Mouse (Mus musculus): ENCODE data around the gene Pdpk1.

Pdpk1 gene

DNA sequence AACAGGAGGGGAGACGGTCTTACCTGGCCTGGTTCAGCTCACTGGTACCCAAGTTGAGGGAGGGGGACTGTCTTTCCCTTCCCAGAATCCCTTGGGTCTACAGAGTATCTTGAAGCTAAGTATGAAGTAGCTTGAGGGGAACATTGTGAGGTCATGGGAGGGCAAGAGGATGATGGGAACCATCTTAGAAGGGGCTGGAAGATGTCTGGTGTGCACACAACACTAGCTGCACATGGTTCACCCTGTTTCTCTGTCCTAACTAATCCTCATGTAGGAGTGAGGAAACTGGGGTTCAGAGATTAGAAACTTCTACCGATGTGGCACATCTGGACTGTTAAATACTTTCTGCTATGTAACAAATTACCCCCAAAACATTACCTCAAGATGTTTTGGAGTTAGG lies at the start of gene Pdpk1:
Gene Pdpk1, minus strand, starts transcription at position 101 of the 400 bp plus-strand sequence.
- DNase-seq (ENCODE audit: low spot score in 2 of 2) = no peak

- no peak for DNase-seq (ENCODE audit: low spot score in 2 of 2)
Observed at GRCm38 (mm10) chr17:24199741-24200140, 49.0 kb upstream of the Pdpk1 start.

DNA sequence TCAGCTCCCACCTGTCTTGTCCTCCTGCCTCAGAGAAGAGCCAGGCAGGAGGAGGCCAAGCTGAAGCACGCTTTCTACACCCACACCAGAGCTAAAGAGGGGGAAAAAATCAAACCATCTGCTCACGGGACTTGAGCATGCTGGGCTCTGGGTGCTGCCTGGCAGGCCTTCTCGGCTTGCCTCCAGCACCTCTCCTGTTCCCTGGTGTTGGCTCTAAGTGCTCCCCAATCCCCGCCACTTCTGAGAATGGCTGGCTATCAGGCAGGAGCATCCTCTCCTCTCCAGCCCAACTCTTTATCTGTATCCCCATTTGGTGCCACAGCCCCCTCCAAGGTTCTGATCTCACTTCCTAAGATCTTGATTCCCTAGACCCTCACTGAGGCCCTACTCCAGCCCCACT lies 48.5 kb upstream of the Pdpk1 start:
- no peak for DNase-seq (ENCODE audit: low spot score in 2 of 2)

DNA sequence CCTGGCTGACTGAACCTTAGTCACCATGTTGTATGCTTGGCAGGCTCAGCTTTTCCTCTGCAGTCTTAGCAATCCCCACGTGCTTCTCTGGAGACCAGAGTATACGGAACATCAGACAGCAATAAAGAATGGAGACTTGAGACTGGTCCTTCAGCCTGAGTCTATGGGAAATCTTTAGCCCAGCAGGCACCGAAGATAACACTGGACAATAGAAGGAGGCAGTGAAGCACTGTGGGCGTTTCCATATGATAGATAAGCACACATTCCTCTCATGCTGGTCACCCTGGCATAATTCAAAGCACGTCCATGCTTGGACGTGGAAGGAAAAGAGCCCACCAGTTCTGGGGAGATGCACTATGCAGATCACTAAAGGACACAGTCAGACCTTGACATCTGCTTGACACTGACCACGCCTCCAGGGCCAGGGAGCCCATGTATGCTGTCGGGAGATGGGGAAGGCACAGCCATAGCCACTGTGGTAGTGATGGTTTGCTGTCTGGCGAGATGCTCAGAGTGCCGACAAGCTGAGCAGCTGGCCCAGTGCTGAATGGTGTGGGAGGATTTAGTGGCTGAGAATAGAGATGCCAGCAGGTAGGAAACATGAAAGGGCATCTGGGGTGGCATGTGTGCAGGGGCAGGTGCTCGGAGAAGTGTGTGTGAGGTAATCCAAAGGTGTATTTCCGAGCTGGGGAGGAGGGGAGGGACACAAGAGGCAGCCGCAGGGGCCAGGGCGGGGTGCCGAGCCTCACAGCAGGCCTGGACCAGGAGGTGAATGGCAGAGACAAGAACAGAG lies 46.5 kb upstream of the Pdpk1 start:
- no peak for DNase-seq (ENCODE audit: low spot score in 2 of 2)

GRCm38 (mm10) chr17:24195349-24195748 lies 44.6 kb upstream of the Pdpk1 start:
- no peak for DNase-seq (ENCODE audit: low spot score in 2 of 2)

- DNase-seq (ENCODE audit: low spot score in 2 of 2) = no peak
Observed at GRCm38 (mm10) chr17:24193769-24194168, 43.0 kb upstream of the Pdpk1 start.

DNA sequence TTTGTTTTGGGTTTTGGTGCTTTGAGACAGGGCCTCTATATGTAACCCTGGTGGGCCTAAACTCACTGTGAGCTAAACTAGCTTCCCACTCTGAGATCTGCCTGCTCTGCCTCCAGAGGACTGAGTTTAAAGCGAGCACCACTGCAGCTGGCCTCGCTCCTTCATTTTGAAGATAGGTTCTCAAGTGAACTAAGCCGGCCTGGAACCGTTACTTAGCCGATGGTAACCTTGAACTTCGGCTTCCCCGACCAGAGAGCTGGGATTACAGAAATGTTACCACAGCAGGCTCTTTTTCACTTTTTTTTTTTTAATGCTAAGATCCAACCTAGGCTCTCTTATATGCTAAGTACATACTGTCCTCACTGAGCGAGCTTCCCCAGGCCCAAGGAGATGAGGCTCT lies 42.5 kb upstream of the Pdpk1 start:
- DNase-seq (ENCODE audit: low spot score in 2 of 2) = no peak

DNA sequence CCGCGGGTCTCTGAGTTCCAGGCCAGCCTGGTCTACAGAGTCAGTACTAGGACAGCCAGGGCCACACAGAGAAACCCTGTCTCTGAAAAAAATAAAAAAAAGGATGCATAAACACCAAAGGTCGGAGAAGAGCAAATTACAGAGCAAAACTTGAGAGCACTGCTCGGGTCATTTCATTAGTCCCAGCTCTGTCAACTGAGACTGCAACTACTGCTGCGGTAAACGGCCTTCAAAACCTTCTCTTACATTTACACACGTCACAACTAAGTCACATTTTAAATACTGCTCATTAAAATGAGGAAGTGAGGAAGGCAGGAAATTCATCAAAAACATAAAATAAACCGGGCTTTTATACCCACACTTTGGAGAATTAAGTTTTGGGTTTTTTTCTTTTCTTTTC lies 42.1 kb upstream of the Pdpk1 start:
- no peak for DNase-seq (ENCODE audit: low spot score in 2 of 2)

DNA sequence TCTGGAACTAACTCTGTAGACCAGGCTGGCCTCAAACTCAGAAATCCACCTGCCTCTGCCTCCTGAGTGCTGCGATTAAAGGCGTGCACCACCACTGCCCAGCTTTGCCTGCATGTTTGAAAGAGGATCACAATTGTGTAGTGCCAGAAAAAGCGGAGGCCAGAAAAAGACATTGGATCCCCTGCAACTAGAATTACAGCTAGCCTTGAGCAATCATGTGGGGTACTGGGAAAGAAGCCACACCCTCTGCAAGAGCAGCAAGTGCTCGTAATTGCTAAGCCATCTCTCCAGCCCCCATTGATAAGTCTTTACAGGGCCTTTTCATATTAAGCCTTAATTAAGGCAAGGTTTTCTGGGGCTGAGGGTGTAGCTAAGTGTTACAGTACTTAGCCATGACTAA lies 40.8 kb upstream of the Pdpk1 start:
- no peak for DNase-seq (ENCODE audit: low spot score in 2 of 2)

- no peak for DNase-seq (ENCODE audit: low spot score in 2 of 2)
Observed at GRCm38 (mm10) chr17:24190934-24191333, 40.2 kb upstream of the Pdpk1 start.

GRCm38 (mm10) chr17:24174259-24174658 lies 23.5 kb upstream of the Pdpk1 start:
- no peak for DNase-seq (ENCODE audit: low spot score in 2 of 2)

DNA sequence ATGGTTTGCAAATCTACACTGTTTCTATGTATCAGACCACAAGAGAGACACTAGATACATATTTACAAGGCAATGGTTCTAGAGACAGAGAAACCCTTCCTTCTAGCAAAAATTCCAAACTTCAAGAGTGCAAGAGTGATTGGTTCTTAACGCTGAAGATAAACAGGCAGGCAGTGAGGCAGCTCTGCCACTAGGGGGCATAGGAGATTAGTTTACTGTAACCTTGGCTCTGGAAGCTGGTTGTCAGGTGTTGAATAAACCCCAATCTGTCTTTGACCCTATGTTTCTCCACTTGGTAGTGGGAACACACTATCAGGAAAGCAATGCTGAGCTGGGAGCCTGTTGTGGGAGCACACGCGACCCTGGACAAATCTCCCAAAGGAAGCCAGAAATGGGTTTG lies 22.7 kb upstream of the Pdpk1 start:
- peak; percentile 51 to 72 for DNase-seq (ENCODE audit: low spot score in 2 of 2)

- peak in 1 of 2 experiments; percentile 30 for DNase-seq (ENCODE audit: low spot score in 2 of 2)
Observed at GRCm38 (mm10) chr17:24171738-24172137, 21.0 kb upstream of the Pdpk1 start.

- no peak for DNase-seq (ENCODE audit: low spot score in 2 of 2)
Observed at GRCm38 (mm10) chr17:24170729-24171128, 20.0 kb upstream of the Pdpk1 start.

- no peak for DNase-seq (ENCODE audit: low spot score in 2 of 2)
Observed at GRCm38 (mm10) chr17:24170125-24170524, 19.4 kb upstream of the Pdpk1 start.

GRCm38 (mm10) chr17:24169317-24170065 lies 18.8 kb upstream of the Pdpk1 start, which contains the start of gene Atp6v0c:
TSS of gene Atp6v0c (minus strand) at chr17:24169702.
- peak; percentile 90 to 94 for DNase-seq (ENCODE audit: low spot score in 2 of 2)

- peak; percentile 47 to 67 for DNase-seq (ENCODE audit: low spot score in 2 of 2)
Observed at GRCm38 (mm10) chr17:24168590-24169277, 18.0 kb upstream of the Pdpk1 start.

- no peak for DNase-seq (ENCODE audit: low spot score in 2 of 2)
Observed at GRCm38 (mm10) chr17:24167891-24168505, 17.3 kb upstream of the Pdpk1 start.

- no peak for DNase-seq (ENCODE audit: low spot score in 2 of 2)
Observed at GRCm38 (mm10) chr17:24167120-24167519, 16.4 kb upstream of the Pdpk1 start.

DNA sequence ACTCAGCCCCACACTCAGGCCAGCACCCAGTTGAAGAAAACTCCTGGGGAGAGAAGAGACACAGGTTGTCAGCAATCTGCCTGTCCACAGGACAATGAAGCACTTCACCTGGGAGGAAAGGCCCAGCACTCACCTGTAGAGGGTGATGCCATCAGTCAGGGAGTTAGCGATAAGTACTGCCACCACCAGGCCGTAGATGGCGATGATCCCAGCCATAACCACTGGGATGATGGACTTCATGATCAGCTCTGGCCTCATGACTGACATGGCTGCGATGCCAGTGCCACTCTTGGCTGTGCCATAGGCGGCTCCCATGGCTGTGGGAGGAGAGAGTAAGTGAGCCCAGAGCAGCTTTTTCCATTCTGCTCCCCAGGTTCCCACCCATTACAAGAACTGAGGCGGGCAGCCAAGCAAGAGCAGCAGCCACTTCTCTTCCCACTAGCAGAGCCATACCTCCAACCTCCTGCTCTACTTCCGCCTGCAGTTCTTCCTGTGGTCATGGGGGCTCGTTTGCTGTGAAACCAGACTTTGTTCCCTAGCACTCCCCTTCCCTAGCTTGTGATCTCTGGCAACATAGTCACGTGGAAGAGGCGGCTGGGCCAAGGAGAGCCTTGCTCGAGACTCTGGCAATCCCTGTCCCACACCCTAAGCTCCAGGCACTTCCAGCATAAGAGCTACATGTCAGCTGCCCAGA lies 14.0 kb upstream of the Pdpk1 start:
- DNase-seq (ENCODE audit: low spot score in 2 of 2) = no peak
